ENCODE assay signal across 23 mouse cellular contexts in genomic region chr3:131322081-131322815, GRCm38 (mm10). TPM values are rescaled to one million over a fixed set of nuclear protein-coding genes. Genes with fewer than 3 reads are reported as not detected.
DNase-seq lines count a peak whose midpoint lies in the region; ATAC-seq and TF ChIP-seq lines count a peak whose summit lies in the region.
"Had no signal": no experiment of that assay in that cellular context is flagged by ENCODE, and none has a peak within 500 bp of the region (broad histone marks: within the 10 kb centered on the region; RNA-seq: fewer than 3 reads in every experiment).

No protein-coding gene starts in this region.

- no peak overlapping the region for H3K4me2 ChIP-seq in neural tube, embryonic 13.5 days
- H3K4me2 ChIP-seq in neural tube, embryonic 15.5 days, result 0 out of 2 replicates have a peak overlapping the region, but pooled peaks have one; percentile 5
- H3K4me2 ChIP-seq: embryonic facial prominence, embryonic 15.5 days; forebrain, embryonic 15.5 days; hindbrain, embryonic 15.5 days had no signal

- DNase-seq in kidney, adult 2 months, result no peak
- no peak for DNase-seq in kidney, postnatal 25 days
- DNase-seq in neural tube, embryonic 10.5 days (ENCODE audit: extremely low spot score, low spot score), result no peak
- peak; percentile 58 for DNase-seq in R1 (ENCODE audit: low read depth, low spot score)
- no peak for DNase-seq in heart, postnatal 25 days (ENCODE audit: low spot score)
- DNase-seq: adrenal gland, adult 2 months; adrenal gland, postnatal 25 days; cerebellum, adult 2 months; cerebellum, postnatal 10 days; gastrocnemius, postnatal 36 days; heart, adult 18-20 months; heart, postnatal 10 days had no signal

- ATAC-seq in neural tube, embryonic 13.5 days (ENCODE audit: low read depth), result peak; percentile 65; the same call in 1 of the 2 replicates
- ATAC-seq in neural tube, embryonic 15.5 days (ENCODE audit: low FRiP score), result no peak
- ATAC-seq in erythroid progenitor cell, adult 5-6 weeks (replicated peaks; ENCODE audit: low FRiP score, poor library complexity, severe bottlenecking), result no peak
- ATAC-seq: forebrain, embryonic 15.5 days; inflammation-experienced regulatory T-cells, adult 6 months had no signal

- TF ChIP-seq POLR2A in kidney, adult 2 months (IDR thresholded peaks at IDR 0.05; ENCODE audit: low read depth, low read length), result no peak

- no peaks in the 10 kb centered on the region for H3K9me3 ChIP-seq in neural tube, embryonic 13.5 days
- no peaks in the 10 kb centered on the region for H3K9me3 ChIP-seq in neural tube, embryonic 15.5 days (replicated peaks)
- H3K9me3 ChIP-seq: embryonic facial prominence, embryonic 15.5 days; forebrain, embryonic 15.5 days; heart, embryonic 10.5 days; hindbrain, embryonic 10.5 days; hindbrain, embryonic 15.5 days had no signal

- no peaks in the 10 kb centered on the region for H3K27me3 ChIP-seq in kidney, adult 2 months (replicated peaks; ENCODE audit: control insufficient read depth, insufficient read depth, low read length)
- H3K27me3 ChIP-seq in neural tube, embryonic 13.5 days, result no peaks in the 10 kb centered on the region
- no peaks in the 10 kb centered on the region for H3K27me3 ChIP-seq in neural tube, embryonic 15.5 days (replicated peaks)
- H3K27me3 ChIP-seq: embryonic facial prominence, embryonic 15.5 days; forebrain, embryonic 15.5 days; hindbrain, embryonic 15.5 days had no signal

- H3K27ac ChIP-seq in kidney, adult 2 months (ENCODE audit: insufficient read depth, low read depth, low read length), result peak overlapping the region; percentile 9; the same call in 1 of the 2 replicates
- H3K27ac ChIP-seq in neural tube, embryonic 13.5 days (replicated peaks), result no peak overlapping the region
- no peak overlapping the region for H3K27ac ChIP-seq in neural tube, embryonic 15.5 days (replicated peaks)
- H3K27ac ChIP-seq: embryonic facial prominence, embryonic 15.5 days; forebrain, embryonic 15.5 days; heart, embryonic 10.5 days; hindbrain, embryonic 10.5 days; hindbrain, embryonic 15.5 days had no signal

- no peak overlapping the region for H3K9ac ChIP-seq in neural tube, embryonic 13.5 days
- no peak overlapping the region for H3K9ac ChIP-seq in neural tube, embryonic 15.5 days (replicated peaks)
- H3K9ac ChIP-seq: embryonic facial prominence, embryonic 15.5 days; forebrain, embryonic 15.5 days; hindbrain, embryonic 15.5 days had no signal

- no peaks in the 10 kb centered on the region; the same call in 1 of the 2 replicates for H3K36me3 ChIP-seq in kidney, adult 2 months (ENCODE audit: control insufficient read depth, insufficient read depth, low read length)
- no peaks in the 10 kb centered on the region for H3K36me3 ChIP-seq in neural tube, embryonic 13.5 days
- no peaks in the 10 kb centered on the region for H3K36me3 ChIP-seq in neural tube, embryonic 15.5 days
- H3K36me3 ChIP-seq: embryonic facial prominence, embryonic 15.5 days; forebrain, embryonic 15.5 days; G1E; heart, embryonic 10.5 days; hindbrain, embryonic 10.5 days; hindbrain, embryonic 15.5 days had no signal

- WGBS in kidney, adult 2 months, result 68% methylated on average over 14 of the region's 14 CpGs
- WGBS in neural tube, embryonic 13.5 days, result 51% methylated on average over 14 of the region's 14 CpGs
- WGBS in neural tube, embryonic 15.5 days, result 53% methylated on average over 14 of the region's 14 CpGs

- TF ChIP-seq CTCF in kidney, adult 2 months (conservative IDR thresholded peaks at IDR 0.05; ENCODE audit: insufficient read depth, insufficient read length, low read depth, low read length), result no peak

- no peak overlapping the region for H3K4me3 ChIP-seq in kidney, adult 2 months (ENCODE audit: insufficient read depth, low read depth, low read length)
- no peak overlapping the region for H3K4me3 ChIP-seq in neural tube, embryonic 13.5 days
- no peak overlapping the region for H3K4me3 ChIP-seq in neural tube, embryonic 15.5 days (replicated peaks)
- H3K4me3 ChIP-seq: embryonic facial prominence, embryonic 15.5 days; erythroblast, embryonic 14.5 days; forebrain, embryonic 15.5 days; heart, embryonic 10.5 days; hindbrain, embryonic 10.5 days; hindbrain, embryonic 15.5 days had no signal

- peaks cover 2% of the 10 kb centered on the region; the same call in 1 of the 2 replicates for H3K4me1 ChIP-seq in kidney, adult 2 months (ENCODE audit: control insufficient read depth, insufficient read depth, low read length)
- H3K4me1 ChIP-seq in neural tube, embryonic 13.5 days (replicated peaks), result peaks cover 10% of the 10 kb centered on the region
- peaks cover 10% of the 10 kb centered on the region; the same call in 1 of the 2 replicates for H3K4me1 ChIP-seq in neural tube, embryonic 15.5 days
- H3K4me1 ChIP-seq: embryonic facial prominence, embryonic 15.5 days; forebrain, embryonic 15.5 days; heart, embryonic 10.5 days had no signal

- intact Hi-C loops in heart, postnatal 25 days (cut with DNase I), result no loop called here

RNA-seq across cellular contexts. Expression of gene Cyp2u1, which starts 19.2 kb away (rescaled TPM):
- 7.8 and 9.4 TPM in 2 replicates for polyA plus RNA-seq in kidney, adult 2 months (2012; rRNA removed)
- 5.4 and 6.5 TPM in 2 replicates for polyA plus RNA-seq in neural tube, embryonic 13.5 days (2015; fragmentation: Nextera tagmentation; extraction: Ambion mirVana)
- 8.2 and 8.5 TPM in 2 replicates for polyA plus RNA-seq in neural tube, embryonic 15.5 days (2015; fragmentation: Nextera tagmentation; extraction: Ambion mirVana)
- 10 to 100 TPM; 33.7 to 34.8 TPM for total RNA-seq in heart, postnatal 25 days (2021)
- total RNA-seq in erythroid progenitor cell, adult 5-6 weeks (2015; ENCODE audit: low replicate concordance), result 1.7 TPM in 1 of 2 replicates, not detected in the other
- not detected in 2 replicates for total RNA-seq in erythroid progenitor cell, adult 5-6 weeks (2017; ENCODE audit: low replicate concordance)
- polyA plus RNA-seq: erythroblast, embryonic 14.5 days; G1E had no signal

RNA-seq across cellular contexts. Expression of gene Hadh, which starts 50.3 kb away (rescaled TPM):
- 471 and 515 TPM in 2 replicates for polyA plus RNA-seq in kidney, adult 2 months (2012; rRNA removed)
- polyA plus RNA-seq in neural tube, embryonic 13.5 days (2015; fragmentation: Nextera tagmentation; extraction: Ambion mirVana), result 34.4 and 37.1 TPM in 2 replicates
- polyA plus RNA-seq in neural tube, embryonic 15.5 days (2015; fragmentation: Nextera tagmentation; extraction: Ambion mirVana), result 22.5 and 44.9 TPM in 2 replicates
- 100 to 1,000 TPM; 662 to 714 TPM for total RNA-seq in heart, postnatal 25 days (2021)
- total RNA-seq in erythroid progenitor cell, adult 5-6 weeks (2015; ENCODE audit: low replicate concordance), result 9.6 and 17.3 TPM in 2 replicates
- total RNA-seq in erythroid progenitor cell, adult 5-6 weeks (2017; ENCODE audit: low replicate concordance), result 2.7 and 7.6 TPM in 2 replicates

Comparison
In these comparisons a context has a peak if more than half of its experiments do, and no peak if none do; other contexts are left out.
1. RNA of gene Hadh, which starts 50.3 kb away (polyA plus RNA-seq): 471 to 515 TPM in kidney, adult 2 months; 34.4 to 37.1 TPM in neural tube, embryonic 13.5 days and 22.5 to 44.9 TPM in neural tube, embryonic 15.5 days; every median in the first group is over 10 times any median in the second.